Mouse (Mus musculus): ENCODE measurements around the gene Ak6. TPM values are rescaled to one million over a fixed set of nuclear protein-coding genes. Genes with fewer than 3 reads are reported as not detected.

Ak6 gene
- polyA plus RNA-seq, 1 experiment from 2014 or later, result 244 TPM

DNA sequence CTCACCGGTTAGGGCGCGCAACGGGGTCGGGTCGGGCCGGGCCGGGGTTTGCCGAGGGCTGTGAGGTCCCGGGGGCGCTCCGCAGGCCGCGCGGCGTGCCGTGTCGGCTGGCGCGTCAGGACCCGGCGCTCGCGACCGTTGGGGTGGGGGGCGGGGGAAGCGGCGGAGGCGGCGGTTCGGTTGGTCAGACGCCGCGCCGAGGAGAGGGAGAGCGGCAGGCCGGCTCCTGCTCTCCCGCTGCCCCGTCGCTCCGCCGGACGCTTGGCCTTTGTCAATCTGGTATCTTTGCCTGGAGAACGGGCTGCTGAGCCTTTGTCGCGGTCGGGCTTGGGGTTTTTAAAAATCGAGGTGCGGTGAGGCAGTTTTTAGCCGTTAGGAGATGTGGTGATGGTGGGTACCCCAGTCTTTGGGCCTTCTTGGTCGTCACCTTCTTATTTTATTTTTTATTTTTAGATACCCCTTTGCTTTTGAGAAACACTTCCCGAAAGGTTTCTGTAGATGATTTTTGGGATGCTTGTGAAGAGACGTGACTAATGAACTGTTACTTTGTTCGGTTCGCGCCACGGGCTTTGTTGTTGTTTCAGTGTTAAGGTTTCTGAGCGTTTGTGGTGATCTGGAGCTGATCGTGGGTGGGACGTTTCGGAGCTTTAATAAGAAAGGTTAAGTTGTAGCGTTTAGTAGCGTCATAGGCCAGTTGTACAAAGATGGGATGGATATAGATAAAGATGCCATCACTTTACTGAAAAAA lies 834 bp downstream of the Ak6 start, which contains the start of gene Taf9:
TSS of gene Taf9 (plus strand) at position 141 of the 748 bp plus-strand sequence.
- Histone ChIP-seq H3K4me2 (ENCODE audit: low read depth, low read length) (peak within 1 kb of the TSS; percentile 62), H3K4me1 (ENCODE audit: control insufficient read depth, insufficient read depth, low read length) (peaks cover 4% of the 10 kb centered on the region; the same call in 1 of the 2 replicates), H3K27me3 (replicated peaks; ENCODE audit: control insufficient read depth, insufficient read depth, low read length) (no peaks in the 10 kb centered on the region), H3K36me3 (ENCODE audit: control insufficient read depth, insufficient read depth, low read length) (no peaks in the 10 kb centered on the region), H3K9ac (ENCODE audit: low read depth, low read length) (peak within 1 kb of the TSS; percentile 89), H3K4me3 (ENCODE audit: low read length) (peak within 1 kb of the TSS; percentile 96), H3K9me3 (ENCODE audit: control insufficient read depth, low read length) (no peaks in the 10 kb centered on the region), H3K27ac (ENCODE audit: low read length) (peak within 1 kb of the TSS; percentile 96)
- WGBS, result under 1% methylated on average over 50 of the region's 63 CpGs
- peak; percentile 70 for ATAC-seq

- H3K9ac ChIP-seq (ENCODE audit: low read depth, low read length), result no peak overlapping the region
- no peaks in the 10 kb centered on the region for H3K4me1 ChIP-seq (ENCODE audit: control insufficient read depth, insufficient read depth, low read length)
- ATAC-seq, result no peak
- no peaks in the 10 kb centered on the region for H3K36me3 ChIP-seq (ENCODE audit: control insufficient read depth, insufficient read depth, low read length)
- H3K4me2 ChIP-seq (ENCODE audit: low read depth, low read length), result no peak overlapping the region
- WGBS, result 88% methylated on average over 5 of the region's 5 CpGs
- H3K4me3 ChIP-seq (ENCODE audit: low read length), result no peak overlapping the region
- H3K27ac ChIP-seq (ENCODE audit: low read length), result no peak overlapping the region
- no peaks in the 10 kb centered on the region for H3K27me3 ChIP-seq (replicated peaks; ENCODE audit: control insufficient read depth, insufficient read depth, low read length)
- H3K9me3 ChIP-seq (ENCODE audit: control insufficient read depth, low read length), result no peaks in the 10 kb centered on the region
Observed at GRCm38 (mm10) chr13:100658091-100658490, 7.3 kb downstream of the Ak6 start.

DNA sequence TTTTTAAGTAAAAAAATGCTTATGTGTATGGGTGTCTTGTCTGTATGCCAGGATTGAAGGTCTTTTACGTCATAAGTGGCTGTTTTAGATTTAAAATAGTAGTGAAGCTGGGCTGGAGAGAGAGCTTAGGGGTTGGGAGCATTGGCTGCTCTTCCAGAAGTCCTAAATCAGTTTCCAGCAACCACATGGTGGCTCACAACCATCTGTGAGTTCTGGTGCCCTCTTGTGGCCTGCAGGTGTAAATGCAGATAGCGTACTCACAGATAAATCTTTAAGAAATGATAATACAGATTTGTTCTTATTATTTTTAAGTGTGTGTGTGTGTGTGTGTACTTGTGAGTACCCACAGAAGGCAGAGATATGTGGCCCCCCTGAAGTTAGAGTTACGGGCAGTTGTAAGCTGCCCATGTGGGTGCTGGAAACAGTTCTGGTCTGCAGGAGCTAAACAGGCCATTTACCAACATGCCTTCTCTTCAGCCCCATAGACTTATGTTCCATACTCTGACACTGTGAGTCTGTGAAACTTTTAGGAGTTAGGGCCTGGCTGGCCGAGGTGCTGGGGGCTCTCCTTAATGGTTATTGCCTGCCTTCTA lies 9.2 kb downstream of the Ak6 start:
- no peaks in the 10 kb centered on the region for H3K9me3 ChIP-seq (ENCODE audit: control insufficient read depth, low read length)
- 45% methylated on average over 4 of the region's 4 CpGs for WGBS
- H3K9ac ChIP-seq (ENCODE audit: low read depth, low read length), result no peak overlapping the region
- H3K36me3 ChIP-seq (ENCODE audit: control insufficient read depth, insufficient read depth, low read length), result no peaks in the 10 kb centered on the region
- H3K4me1 ChIP-seq (ENCODE audit: control insufficient read depth, insufficient read depth, low read length), result no peaks in the 10 kb centered on the region
- H3K4me2 ChIP-seq (ENCODE audit: low read depth, low read length), result no peak overlapping the region
- H3K27ac ChIP-seq (ENCODE audit: low read length), result no peak overlapping the region
- ATAC-seq, result peak; percentile 52; the same call in 1 of the 2 replicates
- H3K27me3 ChIP-seq (replicated peaks; ENCODE audit: control insufficient read depth, insufficient read depth, low read length), result no peaks in the 10 kb centered on the region
- H3K4me3 ChIP-seq (ENCODE audit: low read length), result no peak overlapping the region

GRCm38 (mm10) chr13:100669291-100670022 lies 18.7 kb downstream of the Ak6 start, which contains the start of gene Ccdc125:
Ccdc125 (plus strand) TSS chr13:100669717.
- H3K36me3 ChIP-seq (ENCODE audit: control insufficient read depth, insufficient read depth, low read length), result no peaks in the 10 kb centered on the region
- H3K4me1 ChIP-seq (ENCODE audit: control insufficient read depth, insufficient read depth, low read length), result no peaks in the 10 kb centered on the region
- no peaks in the 10 kb centered on the region for H3K27me3 ChIP-seq (replicated peaks; ENCODE audit: control insufficient read depth, insufficient read depth, low read length)
- H3K4me2 ChIP-seq (ENCODE audit: low read depth, low read length), result peak within 1 kb of the TSS; percentile 66
- peak within 1 kb of the TSS; percentile 78 for H3K27ac ChIP-seq (ENCODE audit: low read length)
- under 1% methylated on average over 44 of the region's 44 CpGs for WGBS
- ATAC-seq, result peak; percentile 88
- 0 out of 2 replicates have a peak, but pooled peaks cover 6% of the 10 kb centered on the region for H3K9me3 ChIP-seq (ENCODE audit: control insufficient read depth, low read length)
- peak within 1 kb of the TSS; percentile 85 for H3K9ac ChIP-seq (ENCODE audit: low read depth, low read length)
- peak within 1 kb of the TSS; percentile 69 for H3K4me3 ChIP-seq (ENCODE audit: low read length)

DNA sequence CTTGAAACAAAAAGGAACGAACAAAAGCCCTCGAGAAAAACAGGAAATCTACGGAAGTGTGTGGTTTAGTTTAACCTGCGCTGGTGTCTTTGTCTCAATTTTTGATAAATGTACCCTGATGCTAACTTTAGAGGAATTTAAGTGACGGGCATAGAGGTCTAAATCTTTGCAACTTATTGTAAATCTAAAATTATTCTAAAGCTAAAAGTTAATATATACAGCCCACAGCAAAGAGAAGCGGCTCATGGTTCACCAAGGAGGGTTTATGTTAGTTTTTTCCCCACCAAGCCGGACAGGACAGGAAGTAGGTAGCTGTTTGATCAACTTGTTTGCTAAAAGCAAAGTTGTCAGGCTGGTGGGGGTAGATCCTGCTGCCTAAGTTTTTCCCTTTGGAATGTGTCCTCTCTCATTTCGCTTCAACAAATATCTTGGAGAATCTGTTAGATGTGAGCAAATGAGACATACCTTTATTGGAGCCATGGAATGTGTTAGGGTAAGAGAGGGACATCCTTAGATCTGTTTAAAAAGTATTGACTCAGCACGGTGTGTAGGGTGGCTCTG lies 19.5 kb downstream of the Ak6 start:
- Histone ChIP-seq H3K27ac (ENCODE audit: low read length) (peak overlapping the region; percentile 78; the same call in 1 of the 2 replicates), H3K4me3 (ENCODE audit: low read length) (peak overlapping the region; percentile 69), H3K4me2 (ENCODE audit: low read depth, low read length) (peak overlapping the region; percentile 66), H3K4me1 (ENCODE audit: control insufficient read depth, insufficient read depth, low read length) (no peaks in the 10 kb centered on the region), H3K36me3 (ENCODE audit: control insufficient read depth, insufficient read depth, low read length) (no peaks in the 10 kb centered on the region), H3K9me3 (ENCODE audit: control insufficient read depth, low read length) (0 out of 2 replicates have a peak, but pooled peaks cover 6% of the 10 kb centered on the region), H3K9ac (ENCODE audit: low read depth, low read length) (peak overlapping the region; percentile 85), H3K27me3 (replicated peaks; ENCODE audit: control insufficient read depth, insufficient read depth, low read length) (no peaks in the 10 kb centered on the region)
- ATAC-seq, result no peak
- WGBS, result 26% methylated on average over 9 of the region's 9 CpGs

DNA sequence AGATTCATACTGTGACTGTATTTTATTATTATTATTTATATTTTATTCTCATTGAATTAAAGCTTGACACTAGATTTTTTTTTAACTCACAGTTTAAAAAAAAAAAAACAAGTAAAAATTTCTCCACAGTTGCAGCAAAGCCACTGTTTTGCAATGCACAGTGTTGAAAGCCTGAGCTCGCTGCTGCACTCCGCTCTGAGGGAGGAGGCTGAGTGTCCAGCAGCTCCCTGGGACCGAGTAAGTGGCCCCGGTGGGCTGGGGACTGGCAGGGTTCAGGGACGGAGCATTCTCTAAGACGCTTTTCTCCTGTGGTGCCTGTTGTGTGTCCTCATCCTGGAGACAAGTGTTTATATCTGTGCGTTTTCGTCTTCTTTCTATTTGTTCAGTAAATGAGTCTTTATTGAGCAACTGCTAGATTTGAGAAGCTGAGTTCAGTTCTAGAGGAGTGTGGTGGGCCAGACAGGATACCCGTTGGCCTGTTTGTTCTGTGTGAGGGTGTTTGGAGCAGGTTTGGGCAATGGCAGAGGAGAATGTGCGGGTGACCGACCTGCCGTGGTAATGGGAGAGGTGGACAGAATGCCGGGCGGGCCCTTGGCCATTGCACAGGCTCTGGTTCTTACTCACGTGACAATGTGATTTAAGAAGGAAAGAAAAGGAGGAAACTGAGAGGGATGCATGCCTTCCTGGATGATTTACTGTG lies 25.3 kb downstream of the Ak6 start:
- no peaks in the 10 kb centered on the region for H3K27me3 ChIP-seq (replicated peaks; ENCODE audit: control insufficient read depth, insufficient read depth, low read length)
- WGBS, result 85% methylated on average over 15 of the region's 15 CpGs
- H3K4me2 ChIP-seq (ENCODE audit: low read depth, low read length), result no peak overlapping the region
- H3K4me1 ChIP-seq (ENCODE audit: control insufficient read depth, insufficient read depth, low read length), result no peaks in the 10 kb centered on the region
- 0 out of 2 replicates have a peak, but pooled peaks cover 6% of the 10 kb centered on the region for H3K9me3 ChIP-seq (ENCODE audit: control insufficient read depth, low read length)
- no peak overlapping the region for H3K27ac ChIP-seq (ENCODE audit: low read length)
- H3K9ac ChIP-seq (ENCODE audit: low read depth, low read length), result no peak overlapping the region
- no peak for ATAC-seq
- no peaks in the 10 kb centered on the region for H3K36me3 ChIP-seq (ENCODE audit: control insufficient read depth, insufficient read depth, low read length)
- H3K4me3 ChIP-seq (ENCODE audit: low read length), result no peak overlapping the region

DNA sequence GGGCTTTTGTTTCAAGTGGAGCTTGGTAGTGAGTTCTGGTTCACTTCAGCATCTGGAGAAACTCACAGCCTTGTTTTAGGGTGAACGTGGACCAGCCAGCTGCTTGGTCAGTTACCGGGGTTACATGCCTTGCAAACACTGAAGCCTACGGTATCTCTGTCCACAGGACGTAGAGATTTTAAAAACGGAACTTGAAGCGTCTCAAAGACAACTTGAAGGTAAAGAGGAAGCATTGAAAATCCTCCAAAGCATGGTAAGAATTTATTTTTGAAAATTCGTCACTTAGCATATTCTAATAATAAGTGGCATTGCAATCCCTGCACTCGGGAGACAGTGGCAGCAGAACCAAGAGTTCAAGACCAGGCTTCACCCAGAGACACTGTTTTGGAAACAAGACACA lies 30.8 kb downstream of the Ak6 start:
- Histone ChIP-seq H3K27me3 (replicated peaks; ENCODE audit: control insufficient read depth, insufficient read depth, low read length) (no peaks in the 10 kb centered on the region), H3K36me3 (ENCODE audit: control insufficient read depth, insufficient read depth, low read length) (no peaks in the 10 kb centered on the region), H3K9ac (ENCODE audit: low read depth, low read length) (no peak overlapping the region), H3K27ac (ENCODE audit: low read length) (no peak overlapping the region), H3K9me3 (ENCODE audit: control insufficient read depth, low read length) (no peaks in the 10 kb centered on the region), H3K4me3 (ENCODE audit: low read length) (no peak overlapping the region), H3K4me2 (ENCODE audit: low read depth, low read length) (no peak overlapping the region), H3K4me1 (ENCODE audit: control insufficient read depth, insufficient read depth, low read length) (no peaks in the 10 kb centered on the region)
- ATAC-seq, result no peak
- WGBS, result 91% methylated on average over 8 of the region's 8 CpGs

- H3K9ac ChIP-seq (ENCODE audit: low read depth, low read length), result no peak overlapping the region
- H3K27me3 ChIP-seq (replicated peaks; ENCODE audit: control insufficient read depth, insufficient read depth, low read length), result no peaks in the 10 kb centered on the region
- no peak overlapping the region for H3K4me3 ChIP-seq (ENCODE audit: low read length)
- no peak overlapping the region for H3K27ac ChIP-seq (ENCODE audit: low read length)
- no peak for ATAC-seq
- no peaks in the 10 kb centered on the region for H3K4me1 ChIP-seq (ENCODE audit: control insufficient read depth, insufficient read depth, low read length)
- H3K4me2 ChIP-seq (ENCODE audit: low read depth, low read length), result no peak overlapping the region
- no peaks in the 10 kb centered on the region for H3K36me3 ChIP-seq (ENCODE audit: control insufficient read depth, insufficient read depth, low read length)
- WGBS, result 62% methylated on average over 2 of the region's 2 CpGs
- no peaks in the 10 kb centered on the region for H3K9me3 ChIP-seq (ENCODE audit: control insufficient read depth, low read length)
Observed at GRCm38 (mm10) chr13:100682837-100683236, 32.1 kb downstream of the Ak6 start.

All from intestine, embryonic 16.5 days (tissue).